Mouse (Mus musculus) layer of hippocampus, adult 9-11 months (tissue): Measurements from ENCODE around the gene Alg12.

ENCODE experiments used
- DNase-seq: peaks from one replicate; pipeline ENCODE4 v3.0.0; 2022

Alg12 gene

DNA sequence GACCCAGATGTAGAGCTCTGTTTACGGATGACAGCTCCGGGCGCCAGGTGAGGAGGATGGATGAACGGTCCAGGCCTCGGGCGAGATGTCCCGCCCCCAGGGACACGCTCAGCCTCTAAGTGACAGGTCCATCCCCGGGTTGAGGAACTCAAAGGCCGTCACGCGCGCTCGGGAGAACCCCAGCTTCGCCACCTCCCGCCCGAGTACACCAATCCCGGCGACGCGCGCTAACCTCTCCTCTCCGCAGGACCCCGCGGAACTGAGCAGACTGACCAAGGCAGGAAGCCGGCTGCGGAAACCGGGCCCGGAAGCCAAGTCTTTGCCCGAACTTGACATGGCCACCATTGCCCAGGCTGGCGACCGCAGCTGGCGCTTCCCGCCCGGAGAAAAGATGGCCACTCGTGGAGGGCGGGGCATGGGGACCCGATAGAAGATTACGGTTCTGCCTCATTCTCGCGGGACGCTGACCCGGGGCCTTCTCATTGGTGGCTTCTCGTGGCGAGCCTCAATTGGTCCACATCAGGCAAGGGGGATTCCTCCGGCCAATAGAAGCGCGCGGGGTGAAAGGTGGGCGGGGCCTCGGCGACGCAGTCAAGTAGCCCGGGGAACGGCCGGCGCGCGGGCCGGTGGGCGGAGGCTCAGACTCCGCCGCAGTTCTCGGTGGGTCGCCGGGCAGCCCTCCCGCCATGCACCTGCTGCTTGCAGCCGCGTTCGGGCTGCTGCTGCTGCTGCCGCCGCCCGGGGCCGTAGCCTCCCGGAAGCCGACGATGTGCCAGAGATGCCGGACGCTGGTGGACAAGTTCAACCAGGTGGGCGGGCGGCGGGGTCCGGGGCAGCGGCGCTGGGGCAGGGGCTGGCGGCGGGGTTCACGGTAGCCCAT lies at the start of gene Alg12, which contains the start of gene Creld2:
TSS of gene Alg12 (minus strand) at position 293 of the 880 bp plus-strand sequence.
TSS of gene Creld2 (plus strand) at position 621 of the 880 bp plus-strand sequence.
- peak; percentile 100 for DNase-seq

DNA sequence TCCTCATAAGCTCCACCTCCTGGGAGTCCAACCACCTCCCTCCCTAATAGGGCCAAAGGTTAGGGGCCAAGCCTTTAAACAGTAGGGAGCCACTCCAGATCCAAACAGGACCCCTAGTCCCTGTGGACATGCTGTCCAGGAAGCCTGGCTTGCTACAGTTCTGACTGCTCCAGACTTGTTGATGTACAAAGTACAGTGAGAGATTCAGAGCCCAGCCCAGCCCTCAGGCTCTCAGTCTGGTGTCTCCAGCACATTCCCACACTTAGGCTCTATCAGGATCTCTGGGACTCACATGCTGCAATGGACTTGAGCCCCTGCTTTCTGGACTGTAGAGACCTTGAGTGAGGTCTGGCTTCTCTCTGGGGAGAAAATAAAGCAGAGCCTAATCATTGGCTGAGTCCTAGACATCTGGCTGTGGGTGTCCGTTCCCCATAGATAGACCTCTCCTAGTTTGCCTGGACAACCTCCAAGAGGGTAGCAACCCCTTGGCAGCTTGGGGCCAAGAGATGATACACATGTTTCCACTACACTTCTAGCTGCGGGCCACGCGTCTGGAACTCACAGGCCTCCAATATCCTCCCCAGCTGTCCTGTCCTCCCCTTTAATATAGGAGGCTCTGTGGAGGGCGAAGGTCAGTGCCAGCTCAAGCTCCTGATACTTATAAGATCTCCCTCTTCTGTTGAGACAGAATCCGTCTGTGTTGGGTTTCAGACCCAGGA lies 49.1 kb upstream of the Alg12 start:
- DNase-seq: no peak

DNA sequence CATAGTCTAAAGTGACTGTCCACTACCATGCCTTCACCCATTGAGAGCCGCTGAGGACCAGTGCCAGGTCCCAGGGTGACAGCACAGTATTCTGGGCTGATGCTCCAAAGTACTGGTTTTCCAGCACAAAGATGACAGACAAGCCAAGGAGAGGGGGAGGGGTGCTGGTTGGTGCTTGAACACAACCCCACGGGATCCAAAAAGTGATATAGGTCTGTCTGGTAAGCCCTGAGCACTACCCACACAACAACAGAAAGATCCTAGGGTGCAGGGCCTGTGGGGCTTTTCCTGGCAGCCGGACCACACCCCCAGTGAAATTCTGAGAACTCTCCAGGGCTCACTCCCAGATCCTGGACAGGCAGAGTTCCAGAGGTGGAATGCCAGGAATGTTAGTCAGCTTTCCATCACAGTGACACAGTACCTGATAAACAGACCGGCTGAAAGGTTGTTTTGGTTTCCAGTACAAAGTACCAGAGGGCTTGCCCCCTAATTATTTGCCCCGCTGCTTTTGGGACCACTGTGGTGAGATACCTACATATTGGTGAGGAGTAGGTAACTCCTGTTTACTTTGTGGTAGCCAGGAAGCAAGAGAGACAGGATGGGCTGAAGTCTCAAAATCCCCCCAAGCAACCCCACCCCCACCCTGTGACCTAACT lies 48.4 kb upstream of the Alg12 start:
- no peak for DNase-seq

DNA sequence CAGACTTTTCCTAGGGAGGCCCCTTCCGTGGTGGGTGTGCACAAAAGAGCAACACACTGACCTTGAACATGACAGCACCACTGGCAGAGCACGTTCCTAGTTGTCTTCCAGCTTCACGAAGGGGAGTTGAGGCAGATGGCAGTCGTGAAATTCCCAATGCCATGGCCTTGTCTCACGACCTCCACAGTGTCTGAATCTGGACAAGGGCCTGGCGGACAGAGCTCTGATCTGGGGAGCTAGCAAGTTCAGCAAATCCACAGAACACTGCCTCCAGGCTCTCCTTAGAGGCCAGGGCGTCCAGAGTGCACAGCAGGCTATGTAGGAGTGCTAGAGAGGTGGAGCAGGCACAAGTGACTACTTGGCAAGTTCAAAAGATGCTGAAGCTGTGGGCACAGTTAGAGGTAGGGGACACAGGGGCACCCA lies 47.8 kb upstream of the Alg12 start:
- no peak for DNase-seq

GRCm38 (mm10) chr15:88865888-88866695 lies 47.0 kb upstream of the Alg12 start:
- no peak for DNase-seq

DNA sequence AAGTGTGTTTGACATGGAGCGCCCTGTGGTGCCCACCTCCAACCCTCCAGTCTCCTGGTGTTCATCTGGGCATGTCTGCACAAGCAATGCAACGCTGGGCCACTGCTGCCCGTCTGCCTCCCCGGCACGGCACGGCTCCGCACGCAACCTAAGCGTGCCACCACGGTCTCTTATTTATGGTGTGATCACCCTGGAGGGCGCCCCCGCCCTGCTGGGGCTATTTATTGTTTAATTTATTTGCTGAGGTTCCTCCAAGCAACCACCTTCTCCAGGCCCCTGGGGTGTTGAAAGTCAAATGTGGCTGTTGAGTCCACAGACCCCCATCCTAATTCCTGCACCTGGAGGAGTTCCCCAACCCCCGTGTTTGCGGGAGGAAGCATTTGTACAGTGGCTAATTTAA lies 45.9 kb upstream of the Alg12 start:
- DNase-seq: no peak

- peak; percentile 43 for DNase-seq
Observed at GRCm38 (mm10) chr15:88864270-88865030, 45.3 kb upstream of the Alg12 start.

DNA sequence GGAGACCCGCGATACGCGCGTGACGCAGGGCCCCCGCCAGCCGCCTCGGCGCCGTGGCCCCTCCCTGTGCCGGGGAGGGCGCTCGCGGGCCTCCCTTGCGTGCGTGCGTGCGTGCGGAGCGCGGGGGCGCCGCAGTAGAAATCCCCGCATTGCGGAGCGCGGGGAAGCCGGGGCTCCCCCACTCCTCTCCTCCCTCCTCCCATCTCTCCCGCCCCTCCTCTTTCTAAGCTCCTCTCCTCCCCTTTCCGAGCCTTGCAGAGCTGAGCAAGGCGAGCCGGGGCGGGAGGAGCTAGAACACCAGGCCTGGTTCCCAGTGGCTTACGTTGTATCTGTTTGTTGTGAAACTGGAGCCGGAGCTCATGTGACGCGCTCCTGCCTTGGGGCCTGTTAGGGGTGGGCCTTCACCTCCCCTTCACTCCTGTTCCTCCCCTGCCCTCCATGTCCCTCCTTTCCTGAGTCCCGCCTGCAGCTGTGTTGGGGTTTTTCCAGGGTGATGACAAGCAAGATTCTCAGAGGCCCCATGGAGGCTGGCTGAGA lies 44.6 kb upstream of the Alg12 start:
- peak; percentile 95 for DNase-seq

DNA sequence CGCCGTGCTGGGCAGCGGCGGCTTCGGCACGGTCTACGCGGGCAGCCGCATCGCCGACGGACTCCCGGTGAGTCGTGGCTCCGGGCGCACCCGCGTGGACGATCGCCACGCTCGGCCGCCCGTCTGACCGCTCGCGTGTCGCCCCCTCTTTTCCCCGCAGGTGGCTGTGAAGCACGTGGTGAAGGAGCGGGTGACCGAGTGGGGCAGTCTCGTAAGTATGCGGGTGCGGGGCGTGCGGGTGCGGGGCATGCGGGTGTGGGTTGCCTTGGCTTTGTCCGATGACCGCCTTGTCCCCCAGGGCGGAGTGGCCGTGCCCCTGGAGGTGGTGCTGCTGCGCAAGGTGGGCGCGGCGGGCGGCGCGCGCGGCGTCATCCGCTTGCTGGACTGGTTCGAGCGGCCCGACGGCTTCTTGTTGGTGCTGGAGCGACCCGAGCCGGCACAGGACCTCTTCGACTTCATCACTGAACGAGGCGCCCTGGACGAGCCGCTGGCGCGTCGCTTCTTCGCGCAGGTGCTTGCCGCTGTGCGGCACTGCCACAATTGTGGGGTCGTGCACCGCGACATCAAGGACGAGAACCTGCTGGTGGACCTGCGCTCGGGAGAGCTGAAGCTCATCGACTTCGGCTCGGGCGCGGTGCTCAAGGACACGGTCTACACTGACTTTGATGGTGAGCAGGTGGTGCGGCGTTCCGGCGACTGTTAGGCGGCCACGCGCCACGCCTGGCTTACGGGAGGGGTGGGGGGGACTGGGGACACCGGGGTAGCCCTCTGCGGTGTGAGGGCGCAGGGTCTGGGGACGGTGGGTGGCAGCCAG lies 44.0 kb upstream of the Alg12 start:
- peak; percentile 61 for DNase-seq

GRCm38 (mm10) chr15:88861772-88862622 lies 42.9 kb upstream of the Alg12 start, which contains the start of gene Pim3:
TSS of gene Pim3 (plus strand) at chr15:88862186.
- peak; percentile 99 for DNase-seq

DNA sequence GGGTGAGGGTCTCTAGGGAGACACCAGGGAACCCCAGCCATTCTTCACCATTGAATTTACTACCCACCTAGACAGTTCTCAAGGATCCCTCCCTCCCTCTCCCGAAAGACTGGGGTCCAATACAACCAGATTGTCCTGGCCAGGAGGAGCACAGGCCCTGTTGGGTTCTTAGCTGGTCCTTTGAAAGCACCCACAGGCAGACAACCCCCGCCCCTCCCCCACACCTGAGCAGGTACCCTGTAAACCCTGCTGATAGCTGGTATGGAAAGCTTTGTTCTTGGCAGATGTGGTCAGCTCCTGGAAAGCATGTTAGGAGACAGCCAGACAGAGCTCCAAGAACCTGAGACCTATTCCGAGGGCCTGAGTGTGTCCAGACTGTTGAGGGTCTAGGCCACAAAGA lies 41.7 kb upstream of the Alg12 start:
- DNase-seq: no peak

DNA sequence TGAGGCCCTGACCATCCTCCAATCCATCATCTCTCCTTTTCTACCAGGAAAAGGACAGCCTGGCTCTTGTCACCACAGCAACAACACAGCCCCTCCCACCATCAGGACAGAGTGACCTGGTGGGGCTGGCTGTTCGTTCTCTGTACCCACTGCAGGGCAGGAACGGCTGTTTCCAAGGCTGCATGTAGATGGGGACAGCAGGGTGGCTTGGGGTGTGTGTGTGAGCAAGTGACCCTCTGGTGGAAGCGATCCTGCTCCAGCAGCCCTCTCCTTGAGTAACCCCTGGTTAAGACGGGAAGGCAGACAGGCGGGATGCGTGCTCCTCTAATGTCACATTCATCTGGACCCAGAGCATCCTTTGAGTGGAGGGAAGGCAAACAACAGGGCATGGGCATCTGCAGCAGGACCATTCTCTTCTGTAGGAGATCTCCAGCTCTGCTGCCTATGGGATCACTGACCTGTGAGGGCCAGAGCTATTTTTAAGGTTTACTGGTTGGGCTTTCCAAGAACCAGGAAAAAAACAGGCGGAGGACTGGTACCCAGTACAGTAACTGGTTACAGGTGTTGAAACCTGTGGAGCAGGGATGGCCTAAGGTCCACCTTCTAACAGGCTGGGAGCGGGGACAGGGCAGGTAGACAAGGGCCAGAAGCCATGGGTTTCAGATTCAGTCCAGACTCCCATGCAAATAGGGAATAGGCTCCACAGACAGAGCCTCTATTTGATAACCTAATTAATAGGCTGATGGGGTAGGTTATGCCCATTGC lies 40.3 kb upstream of the Alg12 start:
- no peak for DNase-seq

DNA sequence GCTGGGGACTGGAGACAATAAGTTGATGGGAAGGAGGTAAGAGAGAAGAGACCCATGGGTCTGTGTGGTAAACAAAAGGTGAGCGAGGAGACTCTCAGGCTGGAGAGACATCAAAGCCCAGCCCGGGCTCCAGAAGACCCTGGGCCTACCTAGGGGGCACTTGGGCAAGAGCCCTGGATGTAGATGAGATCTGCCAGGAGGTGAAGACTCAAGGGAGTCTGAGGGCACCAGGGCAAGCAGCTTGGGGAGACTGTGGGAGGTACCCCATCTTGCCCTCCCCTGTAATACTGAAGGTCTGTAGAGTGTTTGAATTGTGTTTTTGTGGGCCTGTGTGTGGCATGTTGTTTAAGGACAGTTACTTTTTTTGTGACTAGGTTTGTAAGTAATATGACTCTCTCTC lies 39.6 kb upstream of the Alg12 start:
- no peak for DNase-seq

DNA sequence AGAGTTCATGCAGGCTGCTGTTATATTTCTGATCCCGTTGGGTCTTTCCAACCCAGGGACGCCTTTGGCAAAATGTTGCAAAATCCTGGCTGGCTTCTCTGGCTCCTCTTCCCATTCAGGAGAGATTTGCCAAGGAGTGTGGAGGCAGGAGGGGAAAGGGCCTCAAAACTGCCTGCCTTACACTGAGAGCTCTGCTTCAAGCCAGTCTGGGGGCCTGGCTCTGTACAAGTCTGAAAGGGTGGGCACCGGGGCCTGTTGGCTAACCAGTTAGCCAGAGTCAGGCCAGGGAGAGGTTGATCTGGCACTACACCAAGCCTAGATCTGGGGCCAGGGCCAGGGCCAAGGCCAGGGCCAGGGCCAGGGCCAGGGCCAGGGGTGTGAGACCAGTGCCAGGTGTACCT lies 39.0 kb upstream of the Alg12 start:
- no peak for DNase-seq

GRCm38 (mm10) chr15:88857361-88857760 lies 38.2 kb upstream of the Alg12 start:
- DNase-seq: no peak

DNA sequence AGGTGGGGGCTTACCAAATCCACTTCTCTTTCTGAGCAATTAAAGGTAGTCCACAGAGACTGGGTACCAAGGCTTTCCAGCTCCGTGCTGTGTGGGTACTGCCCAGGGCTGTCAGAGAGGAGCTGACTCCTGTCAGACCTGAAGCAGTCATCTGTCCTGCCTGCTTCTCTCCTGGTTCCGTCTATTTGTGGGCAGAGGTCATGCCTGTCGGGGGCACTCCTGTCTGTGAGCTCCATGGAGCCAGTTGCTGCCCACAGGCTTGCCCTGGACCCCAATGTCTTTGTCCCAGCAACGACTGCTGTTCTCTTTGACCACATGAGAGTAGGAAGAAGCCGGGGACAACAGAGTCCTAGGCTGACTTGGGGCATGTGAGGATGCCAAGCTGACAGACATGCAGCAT lies 37.5 kb upstream of the Alg12 start:
- DNase-seq: no peak

GRCm38 (mm10) chr15:88855896-88856417 lies 36.8 kb upstream of the Alg12 start:
- DNase-seq: no peak
